Mouse (Mus musculus) mature B cell (primary cell): ENCODE results near the gene Oas1f.
"Not testable (repeated sequence)": the region's sequence is repeated elsewhere in the genome, so short reads cannot be mapped to it uniquely, and the experiment has no call there.

Source experiments
- in situ Hi-C: fragments of 300-500 bp; cut with MboI; formaldehyde crosslinking; loops from 2 replicates; pipeline ENCODE4 v1.14.3; 2019

Oas1f gene

DNA sequence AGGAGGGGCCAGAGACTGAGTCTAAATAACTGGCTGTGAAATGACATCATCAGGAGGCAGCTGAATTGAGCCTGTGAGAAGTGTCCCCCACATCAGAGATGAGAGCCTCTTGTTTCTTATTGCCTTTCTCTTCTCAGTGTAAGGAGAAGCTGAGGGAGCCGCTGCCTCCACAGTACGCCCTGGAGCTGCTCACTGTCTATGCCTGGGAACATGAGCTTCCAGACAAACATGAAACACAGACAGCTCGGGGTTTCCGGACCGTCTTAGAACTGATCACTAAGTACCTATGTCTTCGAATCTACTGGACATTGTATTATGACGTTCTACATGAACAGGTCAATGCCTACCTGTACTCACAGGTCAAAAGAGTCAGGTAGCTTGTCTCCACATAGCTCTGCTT lies 23.6 kb downstream of the Oas1f start:
- in situ Hi-C loops = no loop called here

DNA sequence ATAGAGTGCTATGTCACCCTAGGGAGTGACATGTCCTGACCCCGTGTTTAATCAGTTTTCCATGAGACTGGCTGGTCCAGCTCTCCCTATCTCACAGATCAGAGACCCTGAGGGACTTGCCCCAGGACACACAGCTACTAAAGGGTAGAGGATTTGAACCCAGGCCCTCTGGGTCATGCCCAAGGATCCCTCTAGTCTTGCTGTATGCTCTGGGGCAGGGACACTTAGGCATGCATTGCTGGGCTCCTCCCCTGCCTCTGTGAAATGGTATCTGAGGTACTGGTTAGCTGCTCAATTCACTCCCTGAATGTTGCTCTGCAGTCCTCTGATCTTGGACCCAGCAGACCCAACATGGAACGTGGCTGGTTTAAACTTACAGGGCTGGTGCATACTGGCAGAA lies 24.3 kb downstream of the Oas1f start:
- in situ Hi-C loops = no loop called here

DNA sequence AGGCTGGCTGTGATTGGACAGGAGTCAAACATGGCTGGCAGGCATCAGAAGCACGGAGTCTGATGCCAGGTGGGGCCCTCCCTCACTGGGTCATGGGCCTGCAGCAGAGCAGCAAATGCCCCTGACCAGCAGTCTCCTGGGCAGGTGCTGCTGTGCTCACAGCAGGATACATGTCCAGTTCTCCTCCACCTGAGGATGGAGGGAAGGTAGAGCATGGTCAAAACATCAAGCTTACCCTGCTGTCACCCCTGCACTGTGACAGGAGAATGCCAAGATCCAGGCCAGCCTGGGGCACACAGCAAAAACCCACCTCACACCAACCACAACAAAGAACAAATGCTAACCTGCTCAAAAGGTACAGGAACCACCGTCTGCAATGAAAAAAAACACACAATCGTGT lies 29.7 kb downstream of the Oas1f start:
- in situ Hi-C loops = not testable (repeated sequence)

DNA sequence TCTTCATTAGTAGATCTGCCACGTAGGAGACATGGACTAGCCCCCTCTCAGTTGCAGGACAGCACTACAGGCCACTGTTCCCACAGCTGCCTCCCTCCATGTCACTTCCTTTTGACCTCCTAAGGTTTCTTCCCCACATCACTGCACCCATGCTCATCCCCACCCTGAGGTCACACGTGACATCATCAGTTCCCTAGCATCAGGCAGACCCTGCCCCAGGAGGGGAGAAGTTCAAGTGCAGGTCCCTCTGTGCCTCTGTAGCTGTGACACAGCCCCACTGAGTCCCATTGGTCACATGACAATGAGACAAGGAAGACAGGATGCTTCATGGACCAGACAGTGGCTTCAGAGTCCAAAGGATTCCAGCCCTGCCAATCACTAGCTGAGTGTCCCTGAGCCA lies 30.2 kb downstream of the Oas1f start:
- in situ Hi-C loops = not testable (repeated sequence)

DNA sequence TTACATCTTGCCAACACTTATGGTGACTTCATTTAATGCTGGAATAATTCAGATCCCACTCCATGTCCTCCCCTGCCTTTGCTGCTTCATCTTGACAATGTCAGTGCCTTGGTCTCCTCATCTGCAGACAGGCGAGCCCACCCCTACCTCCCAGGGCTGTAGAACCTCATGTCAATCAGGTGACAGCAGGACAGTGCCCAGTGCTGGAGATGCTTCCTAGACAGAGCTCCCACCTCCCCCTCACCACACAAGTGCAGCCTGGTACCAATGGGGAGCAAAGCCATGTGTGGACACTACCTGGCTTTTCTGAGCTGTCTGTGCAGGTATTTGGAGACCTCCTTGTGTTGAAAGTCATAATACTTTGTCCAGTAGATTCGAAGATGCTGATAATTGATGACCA lies 31.6 kb downstream of the Oas1f start:
- in situ Hi-C loops = not testable (repeated sequence)

DNA sequence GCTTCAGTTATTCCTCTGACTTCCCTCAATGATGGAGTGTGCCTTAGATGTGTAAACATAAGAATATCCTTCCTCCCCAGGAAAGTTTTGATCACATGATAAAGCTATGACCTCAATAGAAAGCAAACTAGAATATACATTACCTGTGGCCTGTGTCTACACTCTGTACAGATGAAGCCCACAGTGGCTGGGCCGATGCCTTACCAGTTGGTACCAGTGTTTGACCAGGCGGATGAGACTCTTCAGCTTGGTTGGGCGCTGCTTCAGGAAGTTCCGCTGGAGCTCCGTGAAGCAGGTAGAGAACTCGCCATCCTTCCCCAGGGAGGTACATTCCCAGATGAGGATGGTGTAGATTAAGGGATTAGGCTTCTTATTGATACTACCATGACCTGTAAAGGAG lies 34.5 kb downstream of the Oas1f start:
- in situ Hi-C loops = not testable (repeated sequence)

DNA sequence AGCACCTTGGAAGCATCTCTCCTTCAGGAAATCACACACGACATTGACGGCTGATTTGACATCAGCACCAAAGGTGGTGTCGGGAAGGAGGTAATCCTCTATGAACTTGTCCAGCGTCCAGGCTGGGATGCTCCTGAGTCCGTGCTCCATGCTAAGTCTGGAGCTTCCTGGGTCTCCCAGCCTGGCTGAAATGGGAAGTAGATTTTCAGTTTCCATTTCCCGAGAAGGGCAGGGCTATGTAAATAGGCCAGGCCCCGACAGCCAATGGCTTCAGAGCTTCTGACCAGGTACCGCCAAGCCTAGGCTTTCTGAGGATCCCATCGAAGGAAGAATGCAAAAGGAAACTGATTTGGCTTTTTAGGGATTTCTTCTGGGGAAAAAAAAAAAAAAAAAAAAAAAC lies 40.2 kb downstream of the Oas1f start, which contains the start of gene Oas1g:
Gene Oas1g, minus strand, starts transcription at position 201 of the 400 bp plus-strand sequence.
- in situ Hi-C loops = not testable (repeated sequence)

DNA sequence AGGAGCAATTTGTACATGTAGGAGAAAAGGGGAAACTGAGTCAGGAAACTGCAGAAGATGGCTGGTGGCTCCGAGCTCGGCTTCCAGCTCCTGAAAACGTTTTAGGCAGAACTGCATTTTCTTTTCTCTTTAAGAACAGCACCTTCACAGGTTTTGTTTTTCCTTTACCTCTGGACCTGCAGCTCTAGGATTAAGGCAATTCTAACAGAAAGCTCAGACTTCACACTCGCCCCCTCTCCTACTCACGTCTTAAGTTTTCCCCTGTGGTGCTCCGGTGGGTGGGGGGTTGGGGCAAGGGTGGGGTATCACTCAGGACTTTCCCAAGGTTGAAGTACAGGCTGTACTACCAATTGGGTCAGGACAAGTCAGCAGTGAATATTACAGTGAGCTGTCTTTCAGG lies 40.7 kb downstream of the Oas1f start:
- in situ Hi-C loops = no loop called here

DNA sequence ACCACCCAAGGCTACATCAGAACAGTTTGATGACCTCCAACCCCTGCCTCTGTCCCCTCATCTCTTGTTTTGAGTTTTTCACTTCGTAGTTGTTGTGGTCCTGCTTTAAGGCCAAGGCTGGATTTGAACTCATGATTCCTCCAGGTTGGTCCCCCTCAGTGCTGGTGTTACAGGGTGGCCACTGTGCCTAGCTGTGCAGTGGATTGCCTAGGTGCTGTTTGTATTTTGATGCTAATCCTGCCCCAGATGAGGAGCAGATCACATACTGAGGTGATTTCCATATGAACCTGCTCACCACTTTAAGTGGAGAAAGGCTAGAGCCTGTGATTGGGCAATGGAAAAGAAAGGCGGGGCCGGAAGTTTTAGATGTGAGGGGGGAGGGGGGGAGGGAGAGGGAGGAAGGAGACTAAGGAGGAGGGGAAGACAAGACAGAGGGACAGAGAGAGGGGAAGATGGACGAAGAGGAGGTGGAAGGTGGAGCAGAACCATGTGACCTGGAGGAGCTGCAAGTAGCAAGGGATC lies 41.2 kb downstream of the Oas1f start:
- in situ Hi-C loops = not testable (repeated sequence)

DNA sequence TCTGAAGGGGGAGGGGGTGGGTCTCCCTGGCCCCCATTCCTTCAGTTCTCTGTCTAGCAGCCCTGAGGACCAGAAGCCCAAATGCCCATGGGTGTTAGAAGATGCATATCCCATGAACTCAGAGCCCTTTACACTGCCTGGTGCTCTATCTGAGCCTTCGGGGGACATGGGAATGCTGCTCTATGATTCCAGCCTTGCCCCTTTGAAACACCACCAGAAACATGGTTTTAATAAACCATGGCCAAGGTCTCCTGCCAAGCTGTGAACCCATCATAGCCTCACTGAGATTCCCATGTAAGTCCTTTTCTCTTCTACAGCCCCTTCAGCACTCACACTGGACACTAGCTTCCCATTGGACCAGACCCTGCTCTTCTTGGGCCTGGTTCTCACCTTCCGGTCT lies 42.9 kb downstream of the Oas1f start:
- in situ Hi-C loops = no loop called here

DNA sequence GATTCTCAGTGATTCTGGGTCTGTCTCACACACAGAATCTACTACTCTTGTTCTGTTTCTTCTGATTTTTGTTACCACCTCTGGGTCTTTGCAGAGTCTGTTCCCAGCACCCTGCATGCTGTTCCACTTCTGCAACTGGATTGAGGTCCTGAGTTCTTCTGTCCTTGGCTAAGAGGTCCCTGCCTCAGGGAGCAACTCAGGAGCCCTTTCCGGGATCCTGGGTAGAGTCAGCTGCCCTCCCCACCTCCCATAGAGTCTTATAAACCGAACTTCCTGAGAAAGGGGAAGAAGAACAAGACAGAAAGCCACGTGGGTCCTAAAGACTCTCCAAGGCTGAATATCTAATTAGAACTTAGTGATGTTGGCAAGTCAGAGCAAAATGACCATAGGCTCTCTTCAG lies 43.8 kb downstream of the Oas1f start:
- in situ Hi-C loops = no loop called here

DNA sequence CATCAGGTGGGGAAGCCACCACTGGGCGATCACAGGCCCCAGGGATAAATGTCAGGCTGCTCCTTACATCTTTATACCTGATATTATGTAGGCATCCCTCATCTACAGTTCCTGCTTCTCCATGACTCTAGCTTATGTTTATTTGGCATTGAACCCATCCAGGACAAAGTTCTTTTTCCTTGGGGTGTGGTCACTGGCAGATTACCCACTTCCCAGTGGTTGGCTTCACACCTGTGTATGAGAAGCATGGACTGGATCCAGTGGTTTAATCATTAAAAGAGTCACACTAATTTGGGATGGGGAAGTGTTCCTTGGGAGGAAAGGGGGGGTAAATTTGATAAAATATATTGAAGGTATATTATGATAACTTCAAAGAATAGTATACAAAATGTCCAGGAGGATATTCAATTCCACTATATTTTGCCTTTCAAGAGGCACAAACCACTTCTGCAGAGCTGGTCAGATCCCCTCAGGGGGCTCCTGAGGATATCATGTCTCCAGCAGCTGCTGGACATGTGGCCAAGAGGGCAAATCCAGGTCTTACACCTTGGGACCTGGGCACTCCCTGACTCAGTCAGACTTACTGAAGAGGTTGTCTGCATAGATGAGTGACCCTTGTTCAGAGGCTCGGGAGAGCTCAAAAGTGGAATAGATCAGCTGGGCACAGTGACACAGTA lies 44.5 kb downstream of the Oas1f start:
- in situ Hi-C loops = not testable (repeated sequence)

DNA sequence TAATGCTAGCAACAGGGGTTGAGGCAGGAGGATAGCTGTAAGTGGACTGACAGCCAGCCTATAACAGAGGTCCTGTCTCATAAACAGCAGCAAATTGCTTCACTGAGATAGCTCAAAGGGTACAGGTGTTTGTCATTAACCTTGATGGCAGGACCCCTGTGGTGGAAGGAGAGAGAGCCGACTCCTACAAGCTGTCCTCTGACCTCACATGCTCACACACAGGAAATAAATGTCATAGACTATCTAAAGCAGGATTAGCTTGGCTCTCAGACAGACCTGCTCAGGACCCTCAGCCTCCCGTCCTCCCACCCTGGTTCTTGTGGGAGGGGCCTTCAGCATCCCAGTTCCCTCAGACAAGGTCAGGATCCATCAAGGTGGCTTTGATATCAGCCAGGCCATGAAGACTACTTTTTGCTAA lies 45.1 kb downstream of the Oas1f start:
- in situ Hi-C loops = no loop called here

DNA sequence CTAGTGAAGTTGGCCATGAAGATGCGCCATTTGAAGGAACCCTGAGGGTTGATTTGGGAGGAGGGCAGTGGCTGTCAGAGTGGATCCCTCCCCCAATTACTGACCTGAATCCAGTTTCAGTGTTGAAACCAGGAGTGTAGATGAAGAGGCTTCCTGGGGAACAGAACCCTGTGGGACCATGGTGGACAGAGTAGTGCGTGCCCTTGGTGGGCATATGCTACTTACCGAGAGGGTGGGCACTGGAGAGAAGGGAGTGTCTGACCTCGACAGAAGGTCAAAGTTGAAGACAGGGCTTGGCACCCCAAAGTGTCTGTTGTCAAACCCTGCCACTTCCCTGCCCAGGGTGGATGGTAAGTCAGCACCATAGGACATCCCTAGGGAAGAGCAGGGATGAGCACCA lies 46.7 kb downstream of the Oas1f start:
- in situ Hi-C loops = not testable (repeated sequence)

DNA sequence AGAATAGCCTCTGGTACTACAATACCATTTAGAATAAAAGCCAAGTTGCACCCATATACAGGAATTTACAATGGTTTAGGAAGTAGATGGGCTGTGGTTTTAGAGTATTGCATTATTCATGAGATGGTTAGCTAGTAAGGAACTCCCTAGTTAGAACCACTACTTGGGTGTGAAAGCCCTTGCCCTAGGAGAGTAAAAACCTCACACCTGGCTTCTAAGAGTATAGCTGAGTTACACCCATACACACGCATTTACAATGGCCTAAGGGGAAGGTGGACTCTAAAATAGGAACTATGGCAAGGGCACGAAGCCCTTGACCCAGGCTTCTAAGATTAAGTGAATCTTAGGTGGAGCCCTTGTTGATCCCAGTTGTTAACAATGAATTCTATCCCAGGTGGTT lies 47.5 kb downstream of the Oas1f start:
- in situ Hi-C loops = not testable (repeated sequence)

DNA sequence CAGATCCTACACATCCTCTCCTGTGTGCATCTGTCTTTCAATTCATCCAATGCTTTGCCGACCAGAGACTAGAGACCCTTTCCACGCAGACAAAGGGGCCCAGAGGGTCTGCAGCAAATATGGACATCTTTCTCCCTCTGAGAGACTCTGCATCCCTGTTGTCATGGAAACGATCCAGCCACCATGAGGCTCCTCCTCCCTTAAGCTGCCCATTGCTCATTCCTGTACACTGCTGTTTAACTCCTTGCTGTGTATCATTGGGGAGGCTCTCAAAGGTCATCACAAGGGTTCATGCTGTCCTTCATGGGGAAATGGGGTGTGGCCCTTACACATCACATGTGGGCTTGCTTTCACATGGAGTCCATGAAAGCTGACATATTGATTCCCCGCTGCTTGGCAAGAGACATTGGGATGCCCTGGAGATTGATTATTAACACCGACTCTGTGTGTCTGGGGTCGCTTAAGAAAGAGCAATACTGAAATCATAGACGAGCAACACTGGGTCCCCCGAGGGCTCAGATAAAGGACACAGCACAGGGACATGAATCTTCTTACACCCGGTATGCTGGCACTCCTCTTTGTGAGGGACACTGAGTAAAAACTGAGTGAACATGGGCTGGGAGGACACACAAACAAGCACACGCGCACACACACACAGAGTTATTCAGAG lies 48.2 kb downstream of the Oas1f start:
- in situ Hi-C loops = no loop called here

DNA sequence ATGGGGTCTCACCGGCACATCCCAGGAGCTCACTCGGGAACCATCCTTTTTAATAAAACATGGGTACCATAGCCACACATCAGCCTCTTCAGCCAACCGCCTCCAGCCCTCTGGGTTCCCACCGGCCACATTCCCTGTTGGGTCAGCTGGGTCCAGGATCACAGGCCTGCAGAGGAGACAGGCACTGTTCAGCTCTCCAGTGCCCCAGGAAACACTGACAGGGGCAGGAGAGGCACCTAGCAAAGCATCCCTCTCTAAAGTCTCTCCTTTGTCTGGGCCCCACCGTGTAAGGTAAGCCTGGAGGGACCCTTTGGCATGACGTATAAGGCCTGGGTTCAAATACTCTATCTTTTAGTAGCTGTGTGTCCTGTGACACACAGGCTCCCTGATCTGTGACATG lies 51.1 kb downstream of the Oas1f start:
- in situ Hi-C loops = no loop called here

DNA sequence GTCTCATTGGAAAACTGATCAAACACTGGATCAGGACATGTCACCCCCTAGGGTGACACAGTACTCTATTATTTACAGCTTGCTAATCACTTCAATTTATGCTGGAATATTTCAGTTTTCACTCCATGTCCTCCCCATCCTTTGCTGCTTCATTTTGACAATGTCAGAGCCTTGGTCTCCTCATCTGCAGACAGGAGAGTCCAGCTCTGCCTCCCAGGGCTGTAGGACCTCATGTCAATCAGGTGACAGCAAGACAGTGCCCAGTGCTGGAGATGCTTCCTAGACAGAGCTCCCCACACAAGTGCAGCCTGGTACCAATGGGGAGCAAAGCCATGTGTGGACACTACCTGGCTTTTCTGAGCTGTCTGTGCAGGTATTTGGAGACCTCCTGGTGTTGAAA lies 51.6 kb downstream of the Oas1f start:
- in situ Hi-C loops = no loop called here

DNA sequence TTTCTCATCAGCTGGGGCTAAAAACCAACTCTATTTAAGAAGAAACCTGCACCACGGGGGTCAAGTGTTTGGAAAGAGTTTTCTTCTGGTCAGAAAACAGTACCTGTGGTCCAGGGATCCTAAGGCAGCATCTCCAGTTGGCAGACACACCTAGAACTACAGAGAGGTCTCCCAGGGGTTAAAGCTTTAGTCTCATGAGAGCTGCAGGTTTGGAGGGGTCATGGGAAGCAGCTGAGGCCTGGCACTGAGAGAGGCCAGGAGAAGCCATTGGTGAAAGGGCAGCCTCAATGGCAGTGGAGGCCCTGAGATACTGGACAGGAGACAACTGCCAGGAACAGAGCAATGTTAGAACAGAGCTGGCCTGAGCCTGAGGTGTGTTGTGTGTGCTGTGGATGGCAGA lies 53.5 kb downstream of the Oas1f start:
- in situ Hi-C loops = no loop called here

DNA sequence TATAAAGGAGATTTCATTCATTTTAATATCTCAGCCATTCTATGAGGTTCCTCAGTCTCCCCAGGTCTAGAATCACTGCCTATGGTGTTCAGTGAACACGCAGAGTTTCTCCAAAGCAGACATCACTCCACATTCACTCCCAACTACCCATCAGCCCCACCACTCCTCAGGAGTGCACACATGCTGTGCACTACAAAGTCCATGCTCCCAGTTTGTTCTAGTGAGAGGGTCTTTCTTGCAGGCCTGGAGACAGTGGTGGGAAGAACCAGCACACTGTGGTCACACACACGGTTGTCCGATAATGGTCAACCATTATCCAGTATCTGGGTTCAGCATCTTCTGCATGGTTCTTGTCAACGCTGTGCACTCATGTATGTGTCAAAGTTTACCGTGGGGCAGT lies 54.9 kb downstream of the Oas1f start:
- in situ Hi-C loops = no loop called here

DNA sequence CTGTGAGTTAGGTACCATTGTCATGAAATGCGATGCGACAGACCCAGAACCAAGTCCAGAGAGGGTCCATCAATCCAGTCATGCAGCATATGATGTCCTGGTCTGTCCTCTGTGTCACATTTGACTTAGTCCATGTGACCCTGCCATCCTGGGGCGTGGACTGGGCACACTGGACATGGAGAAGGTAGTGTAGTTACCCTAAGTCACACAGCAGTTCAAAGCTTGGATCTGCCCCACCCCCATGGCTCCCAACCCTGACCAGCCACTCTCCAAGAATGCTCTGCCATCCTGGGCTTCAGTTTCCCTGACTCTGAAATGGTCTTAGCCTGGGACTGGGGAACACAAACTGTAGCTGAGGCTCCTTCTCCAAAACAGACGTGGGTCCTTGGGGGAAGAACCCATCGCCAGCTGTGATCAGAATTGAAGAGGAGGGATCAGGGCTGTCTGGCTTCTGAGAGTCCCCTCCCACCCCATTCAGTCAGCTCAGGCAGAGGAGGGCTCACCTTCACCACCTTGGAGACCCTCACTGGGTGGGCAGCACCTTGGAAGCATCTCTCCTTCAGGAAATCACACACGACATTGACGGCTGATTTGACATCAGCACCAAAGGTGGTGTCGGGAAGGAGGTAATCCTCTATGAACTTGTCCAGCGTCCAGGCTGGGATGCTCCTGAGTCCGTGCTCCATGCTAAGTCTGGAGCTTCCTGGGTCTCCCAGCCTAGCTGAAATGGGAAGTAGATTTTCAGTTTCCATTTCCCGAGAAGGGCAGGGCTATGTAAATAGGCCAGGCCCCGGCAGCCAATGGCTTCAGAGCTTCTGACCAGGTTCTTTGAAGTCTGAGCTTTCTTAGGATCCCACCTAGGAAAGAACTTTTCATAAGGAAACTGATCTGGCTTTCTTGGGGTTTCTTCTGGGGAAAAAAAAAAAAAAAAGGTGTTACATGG lies 59.9 kb downstream of the Oas1f start, which contains the start of gene Oas1a:
Gene Oas1a, minus strand, starts transcription at position 731 of the 943 bp plus-strand sequence.
- in situ Hi-C loops = not testable (repeated sequence)
